ENCODE assay signal across 8 mouse cellular contexts in the genomic region with DNA sequence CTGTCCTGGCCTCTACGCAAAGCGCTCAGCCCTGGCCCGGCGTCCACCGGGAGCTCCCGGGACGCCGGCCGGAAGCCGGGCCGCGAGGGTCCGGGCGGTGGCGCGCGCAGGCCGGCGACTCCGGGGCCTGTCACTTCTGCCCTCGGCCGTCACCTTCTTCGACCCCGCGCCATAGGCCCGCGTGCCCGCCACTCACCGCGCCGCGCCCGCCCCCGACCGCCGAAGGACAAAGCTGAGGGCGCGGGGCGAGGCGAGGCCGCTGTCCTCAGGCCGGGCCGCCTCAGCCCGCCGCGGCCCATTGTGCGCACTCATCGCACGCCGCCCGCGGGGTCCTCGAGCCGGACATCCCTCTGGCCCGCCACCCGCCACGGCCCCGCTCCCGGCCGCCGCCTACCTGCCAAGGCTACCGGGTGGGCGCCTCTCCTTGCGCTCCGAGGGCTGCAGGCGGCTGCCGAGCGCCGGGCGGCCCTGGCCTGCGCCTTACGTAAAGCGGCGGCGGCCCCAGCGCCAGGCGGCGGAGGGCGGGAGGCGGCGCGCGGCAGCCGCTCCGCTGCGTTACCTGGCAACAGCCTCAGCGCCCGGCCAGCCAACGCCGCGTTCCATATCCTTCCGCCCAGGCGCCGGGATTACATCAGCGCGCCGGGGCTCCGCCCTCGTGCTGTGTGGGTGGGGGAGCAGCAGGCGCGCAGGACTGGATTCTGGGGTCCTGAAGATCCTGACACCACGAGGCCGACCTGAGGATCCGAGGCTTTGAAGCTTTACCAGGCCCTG. TPM values are rescaled to one million over a fixed set of nuclear protein-coding genes. Genes with fewer than 3 reads are reported as not detected.
DNase-seq lines count a peak whose midpoint lies in the region; ATAC-seq lines count a peak whose summit lies in the region.

TSS of gene D5Ertd579e (minus strand) at position 564 of the 771 bp plus-strand sequence.

- peak within 1 kb of the TSS; percentile 92 for H3K9ac ChIP-seq in heart, embryonic 13.5 days
- peak within 1 kb of the TSS; percentile 95 for H3K9ac ChIP-seq in liver, embryonic 12.5 days
- peak within 1 kb of the TSS; percentile 82 for H3K9ac ChIP-seq in stomach, embryonic 15.5 days

- H3K4me3 ChIP-seq in heart, embryonic 13.5 days = peak within 1 kb of the TSS; percentile 78
- peak within 1 kb of the TSS; percentile 87 for H3K4me3 ChIP-seq in liver, embryonic 12.5 days
- H3K4me3 ChIP-seq in stomach, embryonic 15.5 days (replicated peaks) = peak within 1 kb of the TSS; percentile 68

- under 1% methylated on average over 76 of the region's 104 CpGs for WGBS in heart, embryonic 13.5 days
- under 1% methylated on average over 98 of the region's 104 CpGs for WGBS in liver, embryonic 12.5 days (ENCODE audit: insufficient replicate concordance)
- WGBS in stomach, embryonic 15.5 days = under 1% methylated on average over 84 of the region's 104 CpGs

- peaks cover 68% of the 10 kb centered on the region for H3K4me1 ChIP-seq in heart, embryonic 13.5 days
- H3K4me1 ChIP-seq in liver, embryonic 12.5 days = peaks cover 72% of the 10 kb centered on the region
- peaks cover 10% of the 10 kb centered on the region for H3K4me1 ChIP-seq in stomach, embryonic 15.5 days

- peak; percentile 94 for DNase-seq in CD4-positive helper T cell, adult 2 months (ENCODE audit: low read depth, low spot score)
- peak; percentile 89 for DNase-seq in brain, embryonic 18.5 days (ENCODE audit: low read depth, low spot score)
- DNase-seq in kidney, postnatal 10 days = peak; percentile 97
- DNase-seq in natural killer cell, adult 2 months (ENCODE audit: low spot score in 2 of 2) = peak; percentile 82 to 87

- no peaks in the 10 kb centered on the region for H3K9me3 ChIP-seq in heart, embryonic 13.5 days
- no peaks in the 10 kb centered on the region for H3K9me3 ChIP-seq in liver, embryonic 12.5 days (replicated peaks)
- H3K9me3 ChIP-seq in stomach, embryonic 15.5 days = no peaks in the 10 kb centered on the region

- ATAC-seq in erythroid progenitor cell, adult 5-6 weeks (replicated peaks; ENCODE audit: low FRiP score, poor library complexity, severe bottlenecking) = peak; percentile 92
- peak; percentile 87 for ATAC-seq in heart, embryonic 13.5 days (ENCODE audit: extremely low read depth, insufficient number of reproducible peaks, low FRiP score, low TSS enrichment)
- peak; percentile 91 for ATAC-seq in liver, embryonic 12.5 days
- peak; percentile 92 for ATAC-seq in stomach, embryonic 15.5 days (ENCODE audit: insufficient read depth, low FRiP score, low read depth)

- peaks cover 8% of the 10 kb centered on the region; the same call in 1 of the 2 replicates for H3K36me3 ChIP-seq in heart, embryonic 13.5 days
- H3K36me3 ChIP-seq in liver, embryonic 12.5 days = peaks cover 16% of the 10 kb centered on the region
- no peaks in the 10 kb centered on the region for H3K36me3 ChIP-seq in stomach, embryonic 15.5 days

- H3K4me2 ChIP-seq in heart, embryonic 13.5 days = peak within 1 kb of the TSS; percentile 79
- peak within 1 kb of the TSS; percentile 90 for H3K4me2 ChIP-seq in liver, embryonic 12.5 days
- H3K4me2 ChIP-seq in stomach, embryonic 15.5 days = peak within 1 kb of the TSS; percentile 94

- no peaks in the 10 kb centered on the region for H3K27me3 ChIP-seq in heart, embryonic 13.5 days (replicated peaks)
- H3K27me3 ChIP-seq in liver, embryonic 12.5 days (replicated peaks) = peaks cover 15% of the 10 kb centered on the region; the same call in 1 of the 2 replicates
- H3K27me3 ChIP-seq in stomach, embryonic 15.5 days (replicated peaks) = no peaks in the 10 kb centered on the region

- H3K27ac ChIP-seq in heart, embryonic 13.5 days (replicated peaks) = peak within 1 kb of the TSS; percentile 96
- peak within 1 kb of the TSS; percentile 95 for H3K27ac ChIP-seq in liver, embryonic 12.5 days
- H3K27ac ChIP-seq in stomach, embryonic 15.5 days = peak within 1 kb of the TSS; percentile 89

RNA-seq across cellular contexts. Expression of gene D5Ertd579e, which starts in this region (rescaled TPM):
- 139 and 143 TPM in 2 replicates for total RNA-seq in erythroid progenitor cell, adult 5-6 weeks (2015; ENCODE audit: low replicate concordance)
- total RNA-seq in erythroid progenitor cell, adult 5-6 weeks (2017; ENCODE audit: low replicate concordance) = 235 and 242 TPM in 2 replicates
- 20.3 and 22.5 TPM in 2 replicates for polyA plus RNA-seq in heart, embryonic 13.5 days (2015; fragmentation: Nextera tagmentation; extraction: Ambion mirVana)
- 28.2 and 28.5 TPM in 2 replicates for polyA plus RNA-seq in liver, embryonic 12.5 days (2016; fragmentation: Nextera tagmentation; extraction: Ambion mirVana)
- 19.6 and 20.0 TPM in 2 replicates for polyA plus RNA-seq in stomach, embryonic 15.5 days (2015; fragmentation: Nextera tagmentation; extraction: Ambion mirVana)

Comparison
In these comparisons a context has a peak if more than half of its experiments do, and no peak if none do; other contexts are left out.
1. Peak in every context shown above with its lines: DNase-seq, ATAC-seq, H3K4me3 ChIP-seq and H3K27ac ChIP-seq.